Mouse (Mus musculus): ENCODE results near the gene Wdfy3.

The Wdfy3 gene

GRCm38 (mm10) chr5:101891694-101892416 lies 177.9 kb downstream of the Wdfy3 start:
- no peak for DNase-seq (ENCODE audit: extremely low spot score, low spot score)

DNA sequence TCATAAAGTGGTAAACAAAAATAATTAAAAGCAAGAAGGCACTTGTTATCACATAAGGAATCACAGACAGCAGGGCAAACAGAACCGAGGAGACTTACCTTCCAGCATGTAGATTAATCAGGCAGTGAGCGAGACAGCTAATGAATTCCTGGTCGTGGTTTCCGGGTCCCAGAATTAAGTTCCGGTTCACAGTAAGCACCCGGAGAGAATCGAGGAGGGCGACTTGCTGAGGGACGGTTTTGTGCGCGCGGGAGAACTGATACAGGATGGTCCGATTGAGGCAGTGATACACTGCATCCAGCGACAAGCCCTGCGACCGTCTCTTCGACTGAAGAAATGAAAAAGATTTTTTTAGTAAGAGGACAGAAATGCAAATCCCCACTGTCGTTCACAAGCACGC lies 181.7 kb downstream of the Wdfy3 start:
- DNase-seq (ENCODE audit: extremely low spot score, low spot score): no peak

DNA sequence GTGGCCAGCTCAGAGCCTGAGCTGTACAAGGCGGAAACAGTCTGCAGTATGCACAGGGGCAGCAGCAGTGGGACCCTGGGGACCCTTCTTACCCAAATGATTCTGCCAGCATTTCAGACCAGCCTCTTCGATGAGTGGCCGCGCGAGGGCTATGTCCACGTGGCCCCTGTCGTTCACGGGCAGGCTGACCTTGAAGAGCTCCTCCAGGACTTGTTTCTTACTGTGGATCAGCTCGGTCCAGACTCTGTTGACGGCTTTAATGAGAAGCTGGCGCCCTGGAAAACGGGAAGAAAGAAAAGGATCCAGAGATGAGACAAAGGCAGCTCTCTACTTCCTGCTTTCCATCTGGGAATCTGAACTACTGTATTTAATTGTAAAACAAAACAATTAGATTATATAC lies 184.7 kb downstream of the Wdfy3 start:
- DNase-seq (ENCODE audit: extremely low spot score, low spot score): no peak

DNA sequence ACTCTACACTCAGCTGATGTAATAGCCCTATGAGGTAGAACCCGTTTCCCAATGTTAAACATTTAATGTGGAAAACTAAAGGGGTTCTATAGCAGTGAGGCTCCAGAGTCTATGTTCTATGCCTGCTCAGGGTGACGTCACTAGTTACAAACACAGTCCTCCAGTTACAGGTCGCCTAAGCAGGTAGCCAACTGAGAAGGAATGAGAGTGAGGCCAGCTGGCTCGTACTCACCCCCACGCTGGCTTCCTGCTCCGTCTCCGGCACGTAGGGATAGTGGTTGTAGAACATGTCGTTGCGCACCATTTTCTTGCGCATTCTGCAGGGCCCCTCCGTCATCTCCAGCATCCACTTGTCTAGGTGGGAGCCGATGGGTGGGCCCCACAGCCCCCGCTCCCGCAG lies 187.5 kb downstream of the Wdfy3 start:
- DNase-seq (ENCODE audit: extremely low spot score, low spot score): no peak

GRCm38 (mm10) chr5:101879914-101880313 lies 189.8 kb downstream of the Wdfy3 start:
- DNase-seq (ENCODE audit: extremely low spot score, low spot score): no peak

GRCm38 (mm10) chr5:101878403-101878802 lies 191.3 kb downstream of the Wdfy3 start:
- DNase-seq (ENCODE audit: extremely low spot score, low spot score): no peak

- no peak for DNase-seq (ENCODE audit: extremely low spot score, low spot score)
These were observed 193.5 kb downstream of the Wdfy3 start for GRCm38 (mm10) chr5:101876185-101876584.

- no peak for DNase-seq (ENCODE audit: extremely low spot score, low spot score)
These were observed 203.0 kb downstream of the Wdfy3 start for GRCm38 (mm10) chr5:101866722-101867121.

GRCm38 (mm10) chr5:101863946-101864345 lies 205.8 kb downstream of the Wdfy3 start:
- no peak for DNase-seq (ENCODE audit: extremely low spot score, low spot score)

GRCm38 (mm10) chr5:101862651-101863050 lies 207.1 kb downstream of the Wdfy3 start:
- no peak for DNase-seq (ENCODE audit: extremely low spot score, low spot score)

- DNase-seq (ENCODE audit: extremely low spot score, low spot score): no peak
These were observed 207.7 kb downstream of the Wdfy3 start for GRCm38 (mm10) chr5:101861786-101862571.

DNA sequence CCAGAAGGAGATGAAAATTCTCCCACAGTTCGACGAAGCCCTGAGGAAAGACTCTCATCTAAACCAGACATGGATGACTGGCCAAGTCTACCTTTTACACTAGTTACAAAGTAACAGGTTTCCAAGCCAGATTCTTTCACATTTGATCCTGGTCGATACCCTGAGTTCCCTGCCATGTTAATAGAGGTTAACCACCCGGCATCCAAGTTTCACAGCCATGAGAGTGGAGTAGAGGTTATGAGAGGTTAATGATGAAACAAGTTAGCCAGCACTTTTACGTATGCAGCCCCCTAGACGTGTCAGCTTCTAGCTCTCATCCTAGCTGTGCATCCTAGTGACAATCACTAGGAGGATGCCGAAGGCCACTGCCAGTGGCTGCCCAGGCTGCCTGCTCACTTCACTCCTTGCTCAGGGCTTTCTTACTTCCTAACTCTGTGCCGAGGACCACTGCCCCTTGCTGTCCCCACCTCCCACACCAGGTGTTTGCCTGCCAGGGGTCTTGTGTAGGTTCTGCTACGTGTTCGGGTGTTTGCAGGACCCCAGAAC lies 210.8 kb downstream of the Wdfy3 start:
- DNase-seq (ENCODE audit: extremely low spot score, low spot score): no peak

DNA sequence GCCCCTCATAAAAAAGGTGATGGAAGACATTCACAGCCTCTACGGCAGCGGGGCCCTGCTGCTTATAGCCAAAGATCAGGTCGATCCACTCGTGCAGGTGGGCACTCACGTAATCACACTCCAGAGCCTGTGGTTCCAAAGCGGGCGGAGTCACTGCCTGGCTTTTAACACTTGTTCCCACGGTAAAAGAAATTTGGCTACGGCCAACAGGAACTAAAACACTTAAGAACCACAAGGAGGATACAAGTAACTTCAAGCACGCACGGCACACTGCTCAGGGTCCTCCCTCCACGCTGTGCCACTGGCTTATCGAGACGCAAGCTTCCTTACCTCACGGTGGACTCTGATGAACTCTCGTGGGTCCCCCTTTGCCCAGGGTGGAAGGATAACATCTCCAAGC lies 214.2 kb downstream of the Wdfy3 start:
- DNase-seq (ENCODE audit: extremely low spot score, low spot score): no peak

GRCm38 (mm10) chr5:101854667-101855066 lies 215.1 kb downstream of the Wdfy3 start:
- DNase-seq (ENCODE audit: extremely low spot score, low spot score): no peak

GRCm38 (mm10) chr5:101854100-101854499 lies 215.6 kb downstream of the Wdfy3 start:
- DNase-seq (ENCODE audit: extremely low spot score, low spot score): no peak

- no peak for DNase-seq (ENCODE audit: extremely low spot score, low spot score)
These were observed 217.5 kb downstream of the Wdfy3 start for GRCm38 (mm10) chr5:101852116-101852680.

DNA sequence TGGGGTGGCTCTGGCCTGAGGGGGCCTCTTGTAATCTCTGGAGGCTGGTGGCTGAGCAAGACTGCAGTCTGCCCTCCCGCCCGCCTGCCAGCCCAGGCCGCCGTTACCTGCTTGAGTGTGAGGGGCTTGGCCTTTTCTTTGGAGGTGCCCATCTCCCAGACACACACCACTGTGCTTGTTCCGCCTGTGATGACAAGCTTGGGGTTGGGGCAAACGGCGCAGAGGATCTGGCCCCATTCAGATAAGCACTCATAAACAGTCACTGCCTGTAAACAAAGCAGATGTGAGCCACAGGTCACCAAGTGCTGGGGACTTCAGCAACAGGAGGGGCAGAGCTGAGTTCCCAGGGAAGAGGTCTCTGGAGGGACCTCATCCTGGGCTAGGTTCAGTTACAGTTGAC lies 218.6 kb downstream of the Wdfy3 start:
- no peak for DNase-seq (ENCODE audit: extremely low spot score, low spot score)

- no peak for DNase-seq (ENCODE audit: extremely low spot score, low spot score)
These were observed 222.0 kb downstream of the Wdfy3 start for GRCm38 (mm10) chr5:101847762-101848161.

DNA sequence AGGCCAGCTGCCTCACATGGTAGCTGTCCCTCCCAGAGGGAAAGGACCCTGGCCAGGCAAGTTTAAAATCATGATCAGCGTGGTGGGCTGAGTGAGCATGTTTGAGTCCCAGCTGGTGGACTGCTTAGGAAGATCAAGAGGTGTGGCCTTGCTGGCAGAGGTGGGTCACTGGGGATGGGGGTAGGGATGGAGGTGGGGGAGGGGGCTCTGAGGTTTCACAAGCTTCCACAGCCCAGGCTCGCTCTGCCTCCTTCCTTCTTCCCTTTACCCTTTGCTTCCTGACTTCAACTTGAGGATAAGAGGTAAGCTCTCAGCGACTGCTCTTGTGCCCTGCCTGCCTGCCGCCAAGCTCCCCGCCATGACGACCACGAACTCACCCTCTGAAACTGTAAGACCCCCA lies 222.4 kb downstream of the Wdfy3 start:
- no peak for DNase-seq (ENCODE audit: extremely low spot score, low spot score)

GRCm38 (mm10) chr5:101845930-101846329 lies 223.8 kb downstream of the Wdfy3 start:
- DNase-seq (ENCODE audit: extremely low spot score, low spot score): no peak

- no peak for DNase-seq (ENCODE audit: extremely low spot score, low spot score)
These were observed 224.7 kb downstream of the Wdfy3 start for GRCm38 (mm10) chr5:101845011-101845410.

- no peak for DNase-seq (ENCODE audit: extremely low spot score, low spot score)
These were observed 229.2 kb downstream of the Wdfy3 start for GRCm38 (mm10) chr5:101840476-101840875.
